8 mouse cellular contexts compared by ENCODE assay signal in genomic region chr2:181148318-181148955, GRCm38 (mm10). TPM values are rescaled to one million over a fixed set of nuclear protein-coding genes. Genes with fewer than 3 reads are reported as not detected.
DNase-seq lines count a peak whose midpoint lies in the region; ATAC-seq and TF ChIP-seq lines count a peak whose summit lies in the region.

No protein-coding gene starts in this region.

- H3K9me3 ChIP-seq in heart, embryonic 12.5 days (replicated peaks) = no peaks in the 10 kb centered on the region
- H3K9me3 ChIP-seq in ES-E14 (ENCODE audit: control insufficient read depth, insufficient read depth, low read depth, low read length) = no peaks in the 10 kb centered on the region
- H3K9me3 ChIP-seq in forebrain, embryonic 14.5 days (replicated peaks; ENCODE audit: control insufficient read depth, low read length) = no peaks in the 10 kb centered on the region
- no peaks in the 10 kb centered on the region for H3K9me3 ChIP-seq in liver, embryonic 14.5 days (ENCODE audit: control insufficient read depth, low read length)

- peak overlapping the region; percentile 77 for H3K4me2 ChIP-seq in heart, embryonic 12.5 days
- peak overlapping the region; percentile 81 for H3K4me2 ChIP-seq in forebrain, embryonic 14.5 days (ENCODE audit: low read length)
- H3K4me2 ChIP-seq in liver, embryonic 14.5 days (ENCODE audit: low read depth) = peak overlapping the region; percentile 58

- peaks cover 16% of the 10 kb centered on the region for H3K4me1 ChIP-seq in heart, embryonic 12.5 days (replicated peaks)
- peaks cover 0 to 7% of the 10 kb centered on the region in 2 experiments; a peak in 2 of 4 replicates for H3K4me1 ChIP-seq in ES-E14 (ENCODE audit: control insufficient read depth in 2 of 2, insufficient read depth in 2 of 2, low read length in 2 of 2, poor library complexity in 1 of 2)
- no peaks in the 10 kb centered on the region for H3K4me1 ChIP-seq in forebrain, embryonic 14.5 days (ENCODE audit: control insufficient read depth, insufficient read depth, low read length)
- no peaks in the 10 kb centered on the region for H3K4me1 ChIP-seq in liver, embryonic 14.5 days (replicated peaks; ENCODE audit: control insufficient read depth in 2 of 2, insufficient read depth in 2 of 2, low read length in 1 of 2)

- intact Hi-C loops in heart, postnatal 25 days (cut with DNase I) = no loop called here

- peak overlapping the region; percentile 42 for H3K4me3 ChIP-seq in heart, embryonic 12.5 days
- peak overlapping the region; percentile 67 to 74 for H3K4me3 ChIP-seq in ES-E14 (ENCODE audit: insufficient read depth in 1 of 2, low read depth in 1 of 2, low read length in 2 of 2, poor library complexity in 1 of 2, severe bottlenecking in 1 of 2)
- H3K4me3 ChIP-seq in forebrain, embryonic 14.5 days (ENCODE audit: low read depth, low read length) = peak overlapping the region; percentile 44
- peak overlapping the region in 1 of 2 experiments; percentile 15; a peak in 2 of 4 replicates for H3K4me3 ChIP-seq in liver, embryonic 14.5 days (ENCODE audit: insufficient read depth in 1 of 2, low read depth in 2 of 2, low read length in 2 of 2)

- H3K36me3 ChIP-seq in heart, embryonic 12.5 days = peaks cover 35% of the 10 kb centered on the region
- no peaks in the 10 kb centered on the region for H3K36me3 ChIP-seq in ES-E14 (ENCODE audit: control insufficient read depth, insufficient read depth, low read length, poor library complexity, severe bottlenecking)
- H3K36me3 ChIP-seq in forebrain, embryonic 14.5 days (ENCODE audit: control insufficient read depth, insufficient read depth, low read length) = no peaks in the 10 kb centered on the region
- no peaks in the 10 kb centered on the region for H3K36me3 ChIP-seq in liver, embryonic 14.5 days (replicated peaks; ENCODE audit: control insufficient read depth, insufficient read depth, low read depth)

- WGBS in heart, embryonic 12.5 days = 25% methylated on average over 27 of the region's 31 CpGs
- WGBS in forebrain, embryonic 14.5 days = 12% methylated on average over 31 of the region's 31 CpGs
- 18% methylated on average over 31 of the region's 31 CpGs for WGBS in liver, embryonic 14.5 days (ENCODE audit: insufficient replicate concordance)

- in situ Hi-C loops in ES-E14 (cut with MboI; ENCODE audit: low sequenced_read_pairs in 2 of 2, unreplicated experiment in 2 of 2) = no loop called here

- no peak for TF ChIP-seq EP300 in liver, embryonic 14.5 days (IDR thresholded peaks at IDR 0.05; ENCODE audit: low read depth)

- DNase-seq in heart, postnatal 25 days (ENCODE audit: low spot score) = no peak
- DNase-seq in ES-E14 (ENCODE audit: low read depth, low spot score) = no peak
- peak; percentile 39 for DNase-seq in forebrain, embryonic 14.5 days (ENCODE audit: low spot score)
- no peak for DNase-seq in liver, embryonic 14.5 days (ENCODE audit: low read depth in 3 of 3, low spot score in 3 of 3)
- no peak for DNase-seq in adrenal gland, postnatal 36 days
- DNase-seq in urinary bladder, postnatal 10 days (ENCODE audit: low spot score) = no peak
- no peak for DNase-seq in kidney, postnatal 36 days

- TF ChIP-seq CTCF in liver, embryonic 14.5 days (IDR thresholded peaks at IDR 0.05; ENCODE audit: low read depth) = no peak

- no peak overlapping the region for H3K27ac ChIP-seq in heart, embryonic 12.5 days (ENCODE audit: poor library complexity, severe bottlenecking)
- H3K27ac ChIP-seq in ES-E14 (ENCODE audit: insufficient read depth, low read depth, low read length, poor library complexity, severe bottlenecking) = no peak overlapping the region
- no peak overlapping the region for H3K27ac ChIP-seq in forebrain, embryonic 14.5 days (ENCODE audit: low read depth, low read length)
- no peak overlapping the region for H3K27ac ChIP-seq in liver, embryonic 14.5 days

- no peak for ATAC-seq in heart, embryonic 12.5 days (ENCODE audit: insufficient number of reproducible peaks, low FRiP score)
- no peak for ATAC-seq in forebrain, embryonic 14.5 days
- no peak for ATAC-seq in liver, embryonic 14.5 days (ENCODE audit: insufficient read depth)

- peaks cover 76% of the 10 kb centered on the region for H3K27me3 ChIP-seq in heart, embryonic 12.5 days (replicated peaks)
- peaks cover 7% of the 10 kb centered on the region; the same call in 1 of the 2 replicates for H3K27me3 ChIP-seq in forebrain, embryonic 14.5 days (replicated peaks; ENCODE audit: control insufficient read depth, insufficient read depth, low read length)
- peaks cover 18% of the 10 kb centered on the region for H3K27me3 ChIP-seq in liver, embryonic 14.5 days (ENCODE audit: control insufficient read depth, insufficient read depth, low read length)

- 0 out of 2 replicates have a peak overlapping the region, but pooled peaks have one; percentile 32 for H3K9ac ChIP-seq in heart, embryonic 12.5 days
- H3K9ac ChIP-seq in ES-E14 (ENCODE audit: insufficient read depth, low read depth, low read length, poor library complexity, severe bottlenecking) = peak overlapping the region; percentile 18
- peak overlapping the region; percentile 58 for H3K9ac ChIP-seq in forebrain, embryonic 14.5 days (ENCODE audit: low read length)
- H3K9ac ChIP-seq in liver, embryonic 14.5 days (replicated peaks) = no peak overlapping the region

TF ChIP-seq in ES-E14, 5 proteins besides CTCF, POLR2A, EP300 and RAD21:
- TF ChIP-seq CHD2 (IDR thresholded peaks at IDR 0.05; ENCODE audit: low read depth, low read length) = no peak
- no peak for TF ChIP-seq HCFC1 (IDR thresholded peaks at IDR 0.05; ENCODE audit: borderline replicate concordance, insufficient read depth, low read length)
- no peak for TF ChIP-seq ZC3H11A (IDR thresholded peaks at IDR 0.05; ENCODE audit: borderline replicate concordance, low read depth, low read length)
- no peak for TF ChIP-seq MAFK (IDR thresholded peaks at IDR 0.05; ENCODE audit: insufficient read depth, low read depth, low read length)
- no peak for TF ChIP-seq ZNF384 (IDR thresholded peaks at IDR 0.05; ENCODE audit: low read depth, low read length)

RNA-seq across cellular contexts. Expression of gene Eef1a2, which starts 8.4 kb away (rescaled TPM):
- polyA plus RNA-seq in heart, embryonic 12.5 days (2016; fragmentation: Nextera tagmentation; extraction: Ambion mirVana) = 7.7 and 7.9 TPM in 2 replicates
- 1,000 to 10,000 TPM; 1,438 to 1,541 TPM for total RNA-seq in heart, postnatal 25 days (2021)
- 0.76 and 0.95 TPM in 2 replicates for total RNA-seq in ES-E14 (2012; rRNA removed)
- 5.1 and 5.9 TPM in 2 replicates for polyA plus RNA-seq in forebrain, embryonic 14.5 days (2014; fragmentation: Nextera tagmentation; extraction: Ambion mirVana)
- 0.06 TPM in 1 of 2 replicates, not detected in the other for polyA plus RNA-seq in liver, embryonic 14.5 days (2012; rRNA removed)
- polyA plus RNA-seq in liver, embryonic 14.5 days (2014; fragmentation: Nextera tagmentation; extraction: Ambion mirVana) = not detected in 2 replicates
- 10 to 100 TPM; 33.0 to 40.3 TPM for total RNA-seq in adrenal gland, postnatal 36 days (2021)

RNA-seq across cellular contexts. Expression of gene Kcnq2, which starts 13.3 kb away (rescaled TPM):
- 0.11 TPM in 1 of 2 replicates, not detected in the other for polyA plus RNA-seq in heart, embryonic 12.5 days (2016; fragmentation: Nextera tagmentation; extraction: Ambion mirVana)
- total RNA-seq in heart, postnatal 25 days (2021) = under 1 TPM in 1 of 2 experiments, not detected in 1; 0.22 TPM
- total RNA-seq in ES-E14 (2012; rRNA removed) = 4.6 and 11.6 TPM in 2 replicates
- 22.8 and 31.2 TPM in 2 replicates for polyA plus RNA-seq in forebrain, embryonic 14.5 days (2014; fragmentation: Nextera tagmentation; extraction: Ambion mirVana)
- 0.06 and 0.16 TPM in 2 replicates for polyA plus RNA-seq in liver, embryonic 14.5 days (2012; rRNA removed)
- polyA plus RNA-seq in liver, embryonic 14.5 days (2014; fragmentation: Nextera tagmentation; extraction: Ambion mirVana) = 0.06 and 0.08 TPM in 2 replicates
- 1 to 10 TPM; 3.2 to 4.4 TPM for total RNA-seq in adrenal gland, postnatal 36 days (2021)

RNA-seq across cellular contexts. Expression of gene Ppdpf, which starts 38.6 kb away (rescaled TPM):
- polyA plus RNA-seq in heart, embryonic 12.5 days (2016; fragmentation: Nextera tagmentation; extraction: Ambion mirVana) = 174 and 175 TPM in 2 replicates
- 10 to 100 TPM; 52.0 to 55.5 TPM for total RNA-seq in heart, postnatal 25 days (2021)
- 67.1 and 71.8 TPM in 2 replicates for total RNA-seq in ES-E14 (2012; rRNA removed)
- 525 and 607 TPM in 2 replicates for polyA plus RNA-seq in forebrain, embryonic 14.5 days (2014; fragmentation: Nextera tagmentation; extraction: Ambion mirVana)
- 44.6 and 63.1 TPM in 2 replicates for polyA plus RNA-seq in liver, embryonic 14.5 days (2012; rRNA removed)
- polyA plus RNA-seq in liver, embryonic 14.5 days (2014; fragmentation: Nextera tagmentation; extraction: Ambion mirVana) = 115 TPM in 2 replicates
- 10 to 100 TPM; 76.6 to 81.8 TPM for total RNA-seq in adrenal gland, postnatal 36 days (2021)

RNA-seq across cellular contexts. Expression of gene Ptk6, which starts 54.2 kb away (rescaled TPM):
- polyA plus RNA-seq in heart, embryonic 12.5 days (2016; fragmentation: Nextera tagmentation; extraction: Ambion mirVana) = not detected in 2 replicates
- not detected for total RNA-seq in heart, postnatal 25 days (2021)
- 0.11 and 0.22 TPM in 2 replicates for total RNA-seq in ES-E14 (2012; rRNA removed)
- not detected in 2 replicates for polyA plus RNA-seq in forebrain, embryonic 14.5 days (2014; fragmentation: Nextera tagmentation; extraction: Ambion mirVana)
- polyA plus RNA-seq in liver, embryonic 14.5 days (2012; rRNA removed) = 0.05 and 0.06 TPM in 2 replicates
- polyA plus RNA-seq in liver, embryonic 14.5 days (2014; fragmentation: Nextera tagmentation; extraction: Ambion mirVana) = 0.05 TPM in 1 of 2 replicates, not detected in the other
- total RNA-seq in adrenal gland, postnatal 36 days (2021) = not detected

Comparison
In these comparisons a context has a peak if more than half of its experiments do, and no peak if none do; other contexts are left out.
1. RNA of gene Eef1a2, which starts 8.4 kb away (total RNA-seq): 1,438 to 1,541 TPM in heart, postnatal 25 days; 33.0 to 40.3 TPM in adrenal gland, postnatal 36 days and 0.76 to 0.95 TPM in ES-E14; every median in the first group is over 10 times any median in the second.
2. Peak in every context shown above with its lines, with median percentiles within 50 percentile points of each other: H3K4me2 ChIP-seq.